Mouse (Mus musculus) intestine, embryonic 16.5 days (tissue): ENCODE results near the gene Gdf15. TPM values are rescaled to one million over a fixed set of nuclear protein-coding genes. Genes with fewer than 3 reads are reported as not detected.

Experiments
- ATAC-seq: fragments of 200-750 bp; cut with Nextera tagmentation; 2 replicates; pipeline ENCODE4 v1.8.0; 2017; ENCODE audit warnings: moderate TSS enrichment, moderate library complexity
- H3K27ac ChIP-seq: fragments of 300-500 bp; sonication (generic); 2 replicates; pipeline ENCODE4 v1.5.1; 2014; ENCODE audit warnings: mild to moderate bottlenecking, low read length
- H3K27me3 ChIP-seq: fragments of 300-500 bp; sonication (generic); replicated peaks from 2 replicates; pipeline ENCODE4 v1.6.1; 2014; ENCODE audit warnings: low read length, control low read depth, mixed read lengths; ENCODE audit not compliant: control insufficient read depth, insufficient read depth
- H3K36me3 ChIP-seq: fragments of 300-500 bp; sonication (generic); 2 replicates; pipeline ENCODE4 v1.6.1; 2014; ENCODE audit warnings: low read length, control low read depth; ENCODE audit not compliant: control insufficient read depth, insufficient read depth
- H3K4me1 ChIP-seq: fragments of 300-500 bp; sonication (generic); 2 replicates; pipeline ENCODE4 v1.6.1; 2014; ENCODE audit warnings: low read length, control low read depth, mixed read lengths; ENCODE audit not compliant: control insufficient read depth, insufficient read depth
- H3K4me2 ChIP-seq: fragments of 300-500 bp; sonication (generic); 2 replicates; pipeline ENCODE4 v1.6.1; 2014; ENCODE audit warnings: low read depth, low read length, control low read depth
- H3K4me3 ChIP-seq: fragments of 300-500 bp; sonication (generic); 2 replicates; pipeline ENCODE4 v1.5.1; 2014; ENCODE audit warnings: mild to moderate bottlenecking, low read length
- H3K9ac ChIP-seq: fragments of 300-500 bp; sonication (generic); 2 replicates; pipeline ENCODE4 v1.6.1; 2014; ENCODE audit warnings: low read depth, low read length
- H3K9me3 ChIP-seq: fragments of 300-500 bp; sonication (generic); 2 replicates; pipeline ENCODE4 v1.6.1; 2016; ENCODE audit warnings: low read length, control low read depth; ENCODE audit not compliant: control insufficient read depth
- WGBS: fragments of 180-500 bp; shearing (Covaris S2); extraction: QIAGEN DNeasy Blood & Tissue Kit; methylation state at CpG from one replicate; pipeline ENCODE4 v1.1.7; 2014; 5-methylcytosine and 5-hydroxymethylcytosine counted together
- polyA plus RNA-seq: library from polyadenylated mRNA; unstranded; fragments of >200 nt; fragmentation: Nextera tagmentation; extraction: Ambion mirVana; gene quantifications from 2 replicates; pipeline ENCODE4 v1.2.1, GENCODE M21; 2015

The Gdf15 gene
- polyA plus RNA-seq, 1 experiment from 2014 or later, result 3.6 TPM

DNA sequence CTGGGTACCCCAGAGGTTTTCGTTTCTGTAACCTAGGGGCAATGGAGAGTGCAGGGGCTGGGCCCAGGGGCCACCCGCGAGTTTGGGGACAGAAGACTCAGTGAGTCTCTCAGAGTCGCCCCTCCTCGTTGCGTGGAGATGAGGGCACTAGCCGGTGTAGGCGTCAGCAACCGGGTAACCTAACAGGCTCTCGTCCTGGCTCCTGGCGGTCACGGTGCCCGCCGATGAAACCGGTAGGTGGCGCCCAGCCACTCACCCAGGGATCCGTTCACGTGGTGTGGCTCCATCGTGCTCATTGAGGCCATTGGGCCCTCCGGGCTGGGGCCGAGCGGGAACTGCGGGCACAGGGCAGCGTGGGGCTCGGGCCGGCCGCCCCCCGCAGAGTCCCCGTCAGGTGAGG, 34.0 kb downstream of the Gdf15 start:
- Histone ChIP-seq H3K4me3 (peak overlapping the region; percentile 47), H3K4me2 (peak overlapping the region; percentile 77), H3K9ac (peak overlapping the region; percentile 70), H3K36me3 (peaks cover 11% of the 10 kb centered on the region), H3K27me3 (no peaks in the 10 kb centered on the region), H3K27ac (no peak overlapping the region; the same call in 1 of the 2 replicates), H3K9me3 (no peaks in the 10 kb centered on the region), H3K4me1 (peaks cover 55% of the 10 kb centered on the region)
- WGBS, result 7% methylated on average over 29 of the region's 29 CpGs
- ATAC-seq, result peak; percentile 14; the same call in 1 of the 2 replicates

DNA sequence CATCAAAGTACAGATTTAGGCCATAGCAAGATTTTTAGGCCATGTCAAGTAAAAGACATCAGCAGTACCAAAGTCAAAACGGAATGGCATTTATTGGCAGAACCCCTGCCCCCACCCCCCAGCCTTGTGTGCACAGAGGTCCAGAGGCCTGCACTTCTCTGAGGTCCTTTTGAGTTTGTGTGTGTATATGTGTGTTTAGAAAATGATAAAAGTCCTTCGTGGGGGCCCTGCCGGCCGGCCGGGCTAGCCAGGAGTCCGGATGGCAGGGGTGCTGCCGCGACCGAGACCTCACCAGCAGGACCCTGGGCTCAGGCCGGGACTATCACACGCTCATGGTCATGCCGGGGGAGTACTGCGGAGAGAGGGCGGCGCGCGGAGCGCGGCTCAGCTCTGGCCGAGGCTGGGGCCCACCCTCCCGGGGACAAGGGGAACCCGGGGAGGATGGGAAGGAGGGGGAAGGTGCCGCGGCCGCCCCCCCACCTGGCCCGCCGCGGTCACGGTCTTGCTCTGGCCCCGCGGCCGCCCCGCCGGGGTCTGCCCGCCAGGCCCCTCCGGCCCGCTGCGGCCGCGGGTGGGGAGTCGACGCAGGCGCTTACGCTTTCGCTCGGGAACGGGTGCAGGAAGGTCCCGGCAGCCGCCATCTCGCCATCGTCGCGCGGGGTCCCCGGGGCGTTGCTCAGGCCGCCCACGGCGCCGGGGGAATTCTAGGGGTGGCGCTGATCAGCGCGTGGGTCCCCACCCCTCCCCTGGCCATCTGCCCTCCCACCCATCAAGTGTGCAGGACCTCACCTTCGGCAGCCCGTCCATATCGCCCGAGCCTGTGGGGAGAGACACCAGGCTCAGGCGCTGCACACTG, 34.6 kb downstream of the Gdf15 start:
- WGBS, result 21% methylated on average over 67 of the region's 68 CpGs

DNA sequence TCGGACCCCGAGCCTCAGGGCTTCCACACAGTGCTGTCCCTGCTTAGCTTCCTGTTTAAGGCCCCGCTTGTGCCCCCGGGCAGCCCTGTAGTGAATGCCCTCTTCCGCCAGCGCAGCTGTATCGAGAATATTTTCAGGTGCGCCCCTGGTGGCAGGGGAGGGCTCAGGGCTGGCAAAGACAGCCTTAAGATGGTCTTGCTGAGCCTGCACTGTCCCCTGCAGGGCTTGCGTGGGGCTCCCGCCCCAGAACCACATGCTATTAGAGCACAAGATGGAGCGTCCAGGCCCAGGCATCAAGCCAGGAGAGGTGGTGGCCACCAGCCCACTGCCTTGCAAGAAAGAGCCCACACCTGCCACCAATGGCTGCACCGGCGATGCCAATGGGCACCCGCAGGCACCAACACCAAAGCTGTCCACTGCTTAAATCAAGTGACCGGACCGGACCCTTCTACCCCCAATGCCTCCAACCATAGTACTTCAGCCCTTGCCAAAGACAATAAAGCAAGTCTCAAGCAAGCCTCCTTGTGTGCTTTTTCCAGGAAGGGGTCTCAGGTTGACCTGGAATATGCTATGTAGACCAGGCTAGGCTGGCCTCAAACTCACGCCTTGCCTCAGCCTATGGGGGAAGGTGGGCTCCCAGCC, 35.4 kb downstream of the Gdf15 start:
- ATAC-seq, result no peak
- 0 out of 2 replicates have a peak overlapping the region, but pooled peaks have one; percentile 70 for H3K9ac ChIP-seq
- no peaks in the 10 kb centered on the region for H3K9me3 ChIP-seq
- H3K4me3 ChIP-seq, result peak overlapping the region; percentile 47; the same call in 1 of the 2 replicates
- WGBS, result 89% methylated on average over 17 of the region's 17 CpGs
- H3K4me1 ChIP-seq, result peaks cover 66% of the 10 kb centered on the region
- H3K27me3 ChIP-seq, result no peaks in the 10 kb centered on the region
- H3K4me2 ChIP-seq, result peak overlapping the region; percentile 77
- H3K27ac ChIP-seq, result no peak overlapping the region
- H3K36me3 ChIP-seq, result peaks cover 11% of the 10 kb centered on the region

More for the DNA sequence above, 34.6 kb downstream of the Gdf15 start:
- peaks cover 11% of the 10 kb centered on the region for H3K36me3 ChIP-seq
- no peaks in the 10 kb centered on the region for H3K27me3 ChIP-seq
- peak overlapping the region; percentile 47 for H3K4me3 ChIP-seq
- H3K4me1 ChIP-seq, result peaks cover 62% of the 10 kb centered on the region
- H3K9ac ChIP-seq, result peak overlapping the region; percentile 70
- H3K27ac ChIP-seq, result no peak overlapping the region; the same call in 1 of the 2 replicates
- ATAC-seq, result 0 out of 2 replicates have a peak, but pooled peaks have one; percentile 0
- H3K4me2 ChIP-seq, result peak overlapping the region; percentile 77
- H3K9me3 ChIP-seq, result no peaks in the 10 kb centered on the region

DNA sequence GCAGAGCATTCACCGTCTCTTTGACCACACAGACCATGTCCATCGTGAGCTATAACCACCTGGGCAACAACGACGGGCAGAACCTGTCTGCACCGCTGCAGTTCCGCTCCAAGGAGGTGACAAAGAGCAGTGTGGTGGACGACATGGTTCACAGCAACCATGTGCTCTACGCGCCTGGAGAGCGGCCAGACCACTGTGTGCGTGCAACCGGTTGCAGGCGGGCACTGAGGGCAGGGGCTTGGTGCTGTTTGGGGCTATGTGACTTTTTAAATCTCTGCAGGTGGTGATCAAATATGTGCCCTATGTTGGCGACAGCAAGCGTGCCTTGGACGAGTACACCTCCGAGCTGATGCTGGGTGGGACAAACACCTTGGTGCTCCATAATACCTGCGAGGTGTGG, 36.0 kb downstream of the Gdf15 start:
- no peak overlapping the region for H3K9ac ChIP-seq
- WGBS, result 94% methylated on average over 18 of the region's 18 CpGs
- peaks cover 62% of the 10 kb centered on the region for H3K4me1 ChIP-seq
- H3K4me3 ChIP-seq, result no peak overlapping the region
- H3K9me3 ChIP-seq, result no peaks in the 10 kb centered on the region
- H3K27me3 ChIP-seq, result no peaks in the 10 kb centered on the region
- no peak overlapping the region for H3K4me2 ChIP-seq
- no peak overlapping the region for H3K27ac ChIP-seq
- no peak for ATAC-seq
- peaks cover 11% of the 10 kb centered on the region for H3K36me3 ChIP-seq

DNA sequence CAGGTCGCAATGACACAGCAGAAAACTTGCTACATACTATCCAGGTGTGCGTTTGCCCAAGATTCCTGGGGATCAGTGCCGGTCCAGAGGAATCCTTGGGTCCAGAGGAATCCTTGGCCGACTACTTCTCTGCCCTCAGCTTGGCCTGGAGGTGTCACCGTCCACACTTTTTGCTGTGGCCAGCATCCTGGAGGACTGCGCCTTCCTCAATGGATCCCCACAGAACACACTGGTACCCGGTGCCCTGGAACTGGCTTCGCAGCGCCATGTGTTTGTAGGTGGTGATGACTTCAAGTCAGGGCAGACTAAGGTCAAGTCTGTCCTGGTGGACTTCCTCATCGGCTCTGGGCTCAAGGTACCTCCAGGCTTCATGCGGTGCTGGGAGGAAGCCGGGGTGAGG, 36.4 kb downstream of the Gdf15 start:
- H3K4me1 ChIP-seq, result peaks cover 58% of the 10 kb centered on the region
- no peaks in the 10 kb centered on the region for H3K9me3 ChIP-seq
- H3K9ac ChIP-seq, result no peak overlapping the region
- H3K4me2 ChIP-seq, result no peak overlapping the region
- WGBS, result 95% methylated on average over 12 of the region's 12 CpGs
- H3K27ac ChIP-seq, result no peak overlapping the region
- H3K4me3 ChIP-seq, result no peak overlapping the region
- peaks cover 11% of the 10 kb centered on the region for H3K36me3 ChIP-seq
- H3K27me3 ChIP-seq, result no peaks in the 10 kb centered on the region
- ATAC-seq, result no peak

DNA sequence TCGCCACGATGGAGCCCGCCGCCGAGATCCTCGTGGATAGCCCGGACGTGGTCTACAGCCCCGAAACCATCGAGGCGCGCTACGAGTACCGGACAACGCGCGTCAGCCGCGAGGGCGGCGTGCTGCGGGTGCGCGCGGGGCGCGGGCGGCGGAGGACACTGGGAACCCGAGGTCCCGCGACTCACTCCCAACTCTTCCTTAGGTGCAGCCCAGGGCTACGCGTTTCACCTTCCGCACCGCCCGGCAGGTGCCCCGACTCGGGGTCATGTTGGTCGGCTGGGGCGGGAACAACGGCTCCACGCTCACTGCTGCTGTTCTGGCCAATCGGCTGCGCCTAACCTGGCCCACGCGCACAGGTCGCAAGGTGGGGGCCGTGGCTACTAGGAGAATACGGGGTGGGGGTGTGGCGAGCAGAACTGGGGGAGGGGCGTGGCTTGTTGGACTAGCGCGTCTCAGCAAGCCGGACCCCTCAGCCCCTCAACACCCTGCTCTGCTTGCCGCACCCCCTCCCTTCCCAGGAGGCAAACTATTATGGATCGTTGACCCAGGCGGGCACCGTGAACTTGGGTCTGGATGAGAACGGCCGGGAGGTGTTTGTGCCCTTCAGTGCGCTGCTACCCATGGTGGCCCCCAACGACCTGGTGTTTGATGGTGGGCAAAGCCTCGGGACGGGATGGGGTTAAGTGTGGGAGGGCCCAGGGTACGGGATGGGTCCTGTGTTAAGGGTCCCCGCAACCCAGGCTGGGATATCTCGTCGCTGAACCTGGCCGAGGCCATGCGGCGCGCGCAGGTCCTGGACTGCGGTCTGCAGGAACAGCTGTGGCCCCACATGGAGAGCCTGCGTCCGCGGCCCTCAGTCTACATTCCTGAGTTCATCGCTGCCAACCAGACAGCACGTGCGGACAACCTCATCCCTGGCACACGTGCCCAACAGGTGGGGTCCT, 37.4 kb downstream of the Gdf15 start:
- Histone ChIP-seq H3K4me1 (peaks cover 51% of the 10 kb centered on the region), H3K27me3 (no peaks in the 10 kb centered on the region), H3K4me2 (peak overlapping the region; percentile 90), H3K4me3 (peak overlapping the region; percentile 52), H3K9ac (peak overlapping the region; percentile 75), H3K36me3 (peaks cover 15% of the 10 kb centered on the region), H3K27ac (peak overlapping the region; percentile 71), H3K9me3 (no peaks in the 10 kb centered on the region)
- peak; percentile 42 for ATAC-seq
- WGBS, result 10% methylated on average over 81 of the region's 82 CpGs

DNA sequence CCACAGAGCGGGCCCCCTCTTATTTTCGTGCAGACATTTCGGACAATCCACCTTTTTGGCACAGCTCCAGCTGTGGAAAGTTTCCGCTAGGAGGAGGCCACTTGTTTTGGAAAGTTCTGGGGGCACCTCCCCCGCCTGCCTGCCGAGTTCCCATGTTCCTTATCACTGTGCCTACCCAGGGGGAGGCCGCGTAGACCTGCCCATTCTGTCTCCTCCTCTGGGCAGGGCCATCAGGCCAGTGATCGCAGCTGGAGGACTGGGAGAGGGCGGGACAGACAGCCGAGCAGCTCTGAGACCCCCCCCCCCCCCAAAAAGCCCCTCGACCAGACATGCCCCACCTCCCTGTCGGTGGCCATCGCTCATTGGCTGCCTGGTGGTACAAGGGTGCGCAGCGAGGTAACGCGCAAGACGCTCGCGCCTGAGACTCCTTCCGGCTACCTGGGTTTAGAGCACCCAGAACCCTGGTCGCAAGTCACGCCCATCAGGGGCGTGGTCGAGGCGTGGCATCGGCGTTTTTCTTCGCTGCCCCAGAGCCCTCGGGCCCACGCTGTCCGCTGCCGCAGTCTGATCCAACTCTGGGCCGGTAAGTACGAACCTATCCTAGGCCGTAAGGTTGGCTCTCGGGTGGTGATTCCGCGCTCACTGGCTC, 38.2 kb downstream of the Gdf15 start, which contains the start of gene Isyna1:
Isyna1 (plus strand) TSS at position 413 of the 649 bp plus-strand sequence.
- H3K36me3 ChIP-seq, result peaks cover 15% of the 10 kb centered on the region
- peak within 1 kb of the TSS; percentile 71 for H3K27ac ChIP-seq
- H3K27me3 ChIP-seq, result no peaks in the 10 kb centered on the region
- ATAC-seq, result peak; percentile 91
- peaks cover 51% of the 10 kb centered on the region for H3K4me1 ChIP-seq
- no peaks in the 10 kb centered on the region for H3K9me3 ChIP-seq
- WGBS, result 0% methylated on average over 39 of the region's 40 CpGs
- H3K4me2 ChIP-seq, result peak within 1 kb of the TSS; percentile 90
- H3K4me3 ChIP-seq, result peak within 1 kb of the TSS; percentile 52
- H3K9ac ChIP-seq, result peak within 1 kb of the TSS; percentile 75

DNA sequence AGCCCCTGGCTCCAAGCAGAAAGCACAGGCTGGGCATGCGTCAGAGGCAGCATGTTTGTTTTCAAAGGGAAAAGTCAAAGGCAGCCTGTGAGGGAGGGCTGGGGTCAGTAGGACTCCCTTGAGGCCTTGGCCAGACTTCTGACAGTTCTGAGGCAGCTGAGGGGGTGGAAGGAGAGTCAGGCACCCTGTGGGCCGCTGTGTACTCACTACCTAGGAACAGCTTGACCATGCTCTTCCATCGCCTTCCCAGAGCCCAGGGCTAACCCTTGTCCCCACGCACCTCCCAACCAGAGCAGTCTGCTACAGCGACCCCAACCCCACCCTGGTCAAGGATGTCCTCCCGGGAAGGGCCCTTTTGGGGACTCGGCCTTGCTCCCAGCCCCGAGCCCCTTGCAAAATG, 39.1 kb downstream of the Gdf15 start:
- Histone ChIP-seq H3K4me1 (peaks cover 42% of the 10 kb centered on the region), H3K9me3 (no peaks in the 10 kb centered on the region), H3K4me3 (no peak overlapping the region), H3K36me3 (peaks cover 15% of the 10 kb centered on the region), H3K9ac (peak overlapping the region; percentile 75; the same call in 1 of the 2 replicates), H3K4me2 (0 out of 2 replicates have a peak overlapping the region, but pooled peaks have one; percentile 90), H3K27me3 (no peaks in the 10 kb centered on the region), H3K27ac (peak overlapping the region; percentile 57)
- no peak for ATAC-seq
- 48% methylated on average over 8 of the region's 8 CpGs for WGBS
